Mouse (Mus musculus): ENCODE data around the gene Birc7. TPM values are rescaled to one million over a fixed set of nuclear protein-coding genes. Genes with fewer than 3 reads are reported as not detected.
A peak's percentile ranks its signal among the peaks of the same experiment; 100 is the strongest.

Gene Birc7
- total and polyA plus RNA-seq, 3 experiments, result not detected

- Histone ChIP-seq H3K9me3 (replicated peaks; ENCODE audit: insufficient read depth, low read length) (no peaks in the 10 kb centered on the region), H3K9ac (ENCODE audit: control insufficient read depth, low read depth, low read length, poor library complexity, severe bottlenecking) (no peak overlapping the region), H3K36me3 (ENCODE audit: control insufficient read depth in 1 of 2, insufficient read depth in 2 of 2, low read length in 2 of 2) (peaks cover 6 to 51% of the 10 kb centered on the region in 2 experiments), H3K79me2 (ENCODE audit: control insufficient read depth, insufficient read depth, low read length, poor library complexity) (peaks cover 44% of the 10 kb centered on the region), H3K27ac (ENCODE audit: control insufficient read depth, low read depth, low read length) (no peak overlapping the region), H3K4me3 (ENCODE audit: control insufficient read depth in 1 of 2, insufficient read depth in 1 of 2, low read depth in 2 of 2, low read length in 2 of 2) (no peak overlapping the region), H3K27me3 (ENCODE audit: control insufficient read depth in 1 of 2, insufficient read depth in 2 of 2, low read length in 2 of 2) (no peaks in the 10 kb centered on the region), H3K4me1 (ENCODE audit: control insufficient read depth in 1 of 2, insufficient read depth in 2 of 2, low read length in 2 of 2) (0 out of 4 replicates have a peak, but pooled peaks cover 0 to 2% of the 10 kb centered on the region in 2 experiments)
- TF ChIP-seq SMC3 (IDR thresholded peaks at IDR 0.05; ENCODE audit: low read depth, low read length) (no peak), MAX (IDR thresholded peaks at IDR 0.05; ENCODE audit: low read length) (no peak), MYC (IDR thresholded peaks at IDR 0.05; ENCODE audit: low read depth, low read length) (no peak), USF1 (IDR thresholded peaks at IDR 0.05; ENCODE audit: low read depth, low read length) (no peak), MEF2A (IDR thresholded peaks at IDR 0.05; ENCODE audit: extremely low read depth, insufficient replicate concordance, low read depth, low read length, poor library complexity, severe bottlenecking) (no peak), RAD21 (IDR thresholded peaks at IDR 0.05; ENCODE audit: low read depth, low read length) (no peak), ZKSCAN1 (IDR thresholded peaks at IDR 0.05; ENCODE audit: low read depth, low read length) (no peak), HCFC1 (IDR thresholded peaks at IDR 0.05; ENCODE audit: low read depth, low read length) (no peak), NRF1 (IDR thresholded peaks at IDR 0.05; ENCODE audit: insufficient read depth, low read depth, low read length, poor library complexity, severe bottlenecking) (no peak), MAZ (IDR thresholded peaks at IDR 0.05; ENCODE audit: low read depth, low read length) (no peak), MAFK (IDR thresholded peaks at IDR 0.05; ENCODE audit: borderline replicate concordance, low read depth, low read length) (no peak), CTCF (IDR thresholded peaks at IDR 0.05 in 2 of 3, conservative IDR thresholded peaks at IDR 0.05 in 1 of 3; ENCODE audit: control insufficient read depth in 1 of 3, insufficient read depth in 1 of 3, low read depth in 2 of 3, low read length in 3 of 3, poor library complexity in 1 of 3, severe bottlenecking in 1 of 3) (no peak), TBP (IDR thresholded peaks at IDR 0.05; ENCODE audit: low read depth, low read length) (no peak), POLR2AphosphoS5 (IDR thresholded peaks at IDR 0.05; ENCODE audit: borderline replicate concordance, low read depth, low read length) (no peak), NELFE (IDR thresholded peaks at IDR 0.05; ENCODE audit: low read depth, low read length) (no peak), UBTF (IDR thresholded peaks at IDR 0.05; ENCODE audit: borderline replicate concordance, insufficient read depth, low read depth, low read length) (no peak), MYB (IDR thresholded peaks at IDR 0.05; ENCODE audit: low read depth, low read length) (no peak)
- no peak for DNase-seq (ENCODE audit: low read depth, low spot score)
Measured at GRCm38 (mm10) chr2:180910928-180911327, 17.9 kb upstream of the Birc7 start.

DNA sequence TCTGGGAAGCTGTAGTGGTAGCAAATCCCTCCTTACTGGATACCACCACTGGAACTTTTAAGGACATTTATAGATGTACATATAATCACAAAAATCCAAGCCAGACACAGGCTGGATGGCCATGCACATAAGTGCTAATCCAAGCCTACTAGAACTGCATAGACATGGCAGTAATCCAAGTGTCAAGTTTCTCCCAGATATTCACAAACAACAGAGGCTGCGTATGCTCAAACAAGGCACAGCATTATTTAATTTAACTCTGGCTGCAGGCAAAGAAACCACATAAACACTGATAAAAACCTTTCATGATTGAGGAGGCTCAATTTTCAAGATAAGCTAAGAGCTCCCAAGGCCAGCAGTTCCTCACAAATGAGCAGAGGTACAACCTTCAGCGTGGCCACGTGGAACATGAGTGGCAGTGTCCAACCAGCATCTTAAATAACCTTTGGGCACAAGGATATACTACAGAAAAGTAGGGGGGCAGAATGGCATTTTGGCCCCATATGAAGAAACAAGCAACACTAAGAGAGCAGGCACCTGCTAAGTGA lies 12.9 kb upstream of the Birc7 start:
- no peak overlapping the region for H3K4me3 ChIP-seq (ENCODE audit: control insufficient read depth in 1 of 2, insufficient read depth in 1 of 2, low read depth in 2 of 2, low read length in 2 of 2)
- H3K27me3 ChIP-seq (ENCODE audit: control insufficient read depth in 1 of 2, insufficient read depth in 2 of 2, low read length in 2 of 2), result no peaks in the 10 kb centered on the region
- no peak overlapping the region for H3K27ac ChIP-seq (ENCODE audit: control insufficient read depth, low read depth, low read length)
- H3K9ac ChIP-seq (ENCODE audit: control insufficient read depth, low read depth, low read length, poor library complexity, severe bottlenecking), result no peak overlapping the region
- DNase-seq (ENCODE audit: low read depth, low spot score), result peak; percentile 50
- H3K79me2 ChIP-seq (ENCODE audit: control insufficient read depth, insufficient read depth, low read length, poor library complexity), result peaks cover 56% of the 10 kb centered on the region
- H3K4me1 ChIP-seq (ENCODE audit: control insufficient read depth in 1 of 2, insufficient read depth in 2 of 2, low read length in 2 of 2), result peaks cover 5 to 15% of the 10 kb centered on the region in 2 experiments
- H3K36me3 ChIP-seq (ENCODE audit: control insufficient read depth in 1 of 2, insufficient read depth in 2 of 2, low read length in 2 of 2), result peaks cover 35 to 38% of the 10 kb centered on the region in 2 experiments
- H3K9me3 ChIP-seq (replicated peaks; ENCODE audit: insufficient read depth, low read length), result no peaks in the 10 kb centered on the region
- no peak for TF ChIP-seq CHD2 (IDR thresholded peaks at IDR 0.05; ENCODE audit: low read length)
- TF ChIP-seq TAL1 (IDR thresholded peaks at IDR 0.05; ENCODE audit: low read length), result no peak
- no peak for TF ChIP-seq UBTF (IDR thresholded peaks at IDR 0.05; ENCODE audit: borderline replicate concordance, insufficient read depth, low read depth, low read length)
- TF ChIP-seq SIN3A (IDR thresholded peaks at IDR 0.05; ENCODE audit: low read length), result peak; percentile 79
- no peak for TF ChIP-seq POLR2AphosphoS5 (IDR thresholded peaks at IDR 0.05; ENCODE audit: borderline replicate concordance, low read depth, low read length)
- TF ChIP-seq NRF1 (IDR thresholded peaks at IDR 0.05; ENCODE audit: insufficient read depth, low read depth, low read length, poor library complexity, severe bottlenecking), result no peak
- TF ChIP-seq USF1 (IDR thresholded peaks at IDR 0.05; ENCODE audit: low read depth, low read length), result peak; percentile 56; the same call in 1 of the 2 replicates
- TF ChIP-seq GATA1 (IDR thresholded peaks at IDR 0.05; ENCODE audit: low read depth, low read length), result peak; percentile 67
- no peak for TF ChIP-seq BHLHE40 (IDR thresholded peaks at IDR 0.05; ENCODE audit: borderline replicate concordance, low read depth, low read length)
- no peak for TF ChIP-seq CHD1 (IDR thresholded peaks at IDR 0.05; ENCODE audit: low read depth, low read length)
- no peak for TF ChIP-seq RAD21 (IDR thresholded peaks at IDR 0.05; ENCODE audit: low read depth, low read length)
- TF ChIP-seq ETS1 (IDR thresholded peaks at IDR 0.05; ENCODE audit: low read depth, low read length), result peak; percentile 65; the same call in 1 of the 2 replicates
- TF ChIP-seq MAX (IDR thresholded peaks at IDR 0.05; ENCODE audit: low read length), result peak; percentile 76
- peak; percentile 83 for TF ChIP-seq RCOR1 (IDR thresholded peaks at IDR 0.05; ENCODE audit: low read depth, low read length)
- TF ChIP-seq MEF2A (IDR thresholded peaks at IDR 0.05; ENCODE audit: extremely low read depth, insufficient replicate concordance, low read depth, low read length, poor library complexity, severe bottlenecking), result no peak
- no peak for TF ChIP-seq ZC3H11A (IDR thresholded peaks at IDR 0.05; ENCODE audit: low read depth, low read length)
- TF ChIP-seq JUND (IDR thresholded peaks at IDR 0.05; ENCODE audit: low read depth, low read length), result no peak
- TF ChIP-seq KAT2A (conservative IDR thresholded peaks at IDR 0.05; ENCODE audit: low read depth, low read length), result no peak; the same call in 1 of the 2 replicates
- TF ChIP-seq ZMIZ1 (IDR thresholded peaks at IDR 0.05; ENCODE audit: low read depth, low read length), result no peak
- no peak for TF ChIP-seq ZKSCAN1 (IDR thresholded peaks at IDR 0.05; ENCODE audit: low read depth, low read length)
